Mouse (Mus musculus): ENCODE measurements at regions not wholly inside any gene's neighbourhood (a gene's known extent, or its start where the extent isn't known, plus 50 kb on each side); places are given as distances from the start of the nearest gene placed in this dataset.
A peak's percentile ranks its signal among the peaks of the same experiment; 100 is the strongest.
"Not testable (repeated sequence)": the region's sequence is repeated elsewhere in the genome, so short reads cannot be mapped to it uniquely, and the experiment has no call there.

GRCm38 (mm10) chr9:9606322-9606721 is 367.4 kb upstream of the Arhgap42 start:
- no peak for DNase-seq (ENCODE audit: low spot score)

- DNase-seq (ENCODE audit: low spot score) = no peak
These were observed 352.4 kb upstream of the Arhgap42 start for GRCm38 (mm10) chr9:9591263-9591662.

- DNase-seq (ENCODE audit: low spot score) = peak; percentile 15
These were observed 344.2 kb upstream of the Arhgap42 start for GRCm38 (mm10) chr9:9583011-9583605.

GRCm38 (mm10) chr9:9582301-9583010 is 343.6 kb upstream of the Arhgap42 start:
- DNase-seq (ENCODE audit: low spot score) = no peak

- no peak for DNase-seq (ENCODE audit: low spot score)
These were observed 329.2 kb upstream of the Arhgap42 start for GRCm38 (mm10) chr9:9568040-9568649.

GRCm38 (mm10) chr9:9564551-9564950 is 325.6 kb upstream of the Arhgap42 start:
- no peak for DNase-seq (ENCODE audit: low spot score)

GRCm38 (mm10) chr9:9548657-9549056 is 309.8 kb upstream of the Arhgap42 start:
- peak; percentile 2 for DNase-seq (ENCODE audit: low spot score)

GRCm38 (mm10) chr9:9547570-9547969 is 308.7 kb upstream of the Arhgap42 start:
- peak; percentile 15 for DNase-seq (ENCODE audit: low spot score)

GRCm38 (mm10) chr9:9547121-9547520 is 308.2 kb upstream of the Arhgap42 start:
- DNase-seq (ENCODE audit: low spot score) = no peak

- DNase-seq (ENCODE audit: low spot score) = no peak
These were observed 261.4 kb upstream of the Arhgap42 start for GRCm38 (mm10) chr9:9500345-9500744.

- no peak for DNase-seq (ENCODE audit: low spot score)
These were observed 254.8 kb upstream of the Arhgap42 start for GRCm38 (mm10) chr9:9493594-9494182.

- peak; percentile 5 for DNase-seq (ENCODE audit: low spot score)
These were observed 238.2 kb upstream of the Arhgap42 start for GRCm38 (mm10) chr9:9477145-9477544.

GRCm38 (mm10) chr9:9475009-9475744 is 236.3 kb upstream of the Arhgap42 start:
- DNase-seq (ENCODE audit: low spot score) = no peak

GRCm38 (mm10) chr9:9444213-9444612 is 205.3 kb upstream of the Arhgap42 start:
- DNase-seq (ENCODE audit: low spot score) = no peak

- no peak for DNase-seq (ENCODE audit: low spot score)
These were observed 181.4 kb upstream of the Arhgap42 start for GRCm38 (mm10) chr9:9420326-9420725.

- no peak for DNase-seq (ENCODE audit: low spot score)
These were observed 173.7 kb upstream of the Arhgap42 start for GRCm38 (mm10) chr9:9412460-9413181.

GRCm38 (mm10) chr9:9394190-9394589 is 155.3 kb upstream of the Arhgap42 start:
- not testable (repeated sequence) for DNase-seq (ENCODE audit: low spot score)

GRCm38 (mm10) chr9:9376650-9377189 is 137.8 kb upstream of the Arhgap42 start:
- DNase-seq (ENCODE audit: low spot score) = no peak

GRCm38 (mm10) chr9:9375304-9375904 is 136.5 kb upstream of the Arhgap42 start:
- peak; percentile 63 for DNase-seq (ENCODE audit: low spot score)

GRCm38 (mm10) chr9:9372594-9372993 is 133.7 kb upstream of the Arhgap42 start:
- peak; percentile 7 for DNase-seq (ENCODE audit: low spot score)

GRCm38 (mm10) chr9:9368731-9369130 is 129.8 kb upstream of the Arhgap42 start:
- no peak for DNase-seq (ENCODE audit: low spot score)

Data from left cerebral cortex, adult 11 months (tissue).